Mouse (Mus musculus) liver, embryonic 16.5 days (tissue): ENCODE data around the gene Ttll5. TPM values are rescaled to one million over a fixed set of nuclear protein-coding genes. Genes with fewer than 3 reads are reported as not detected.

Experiments
- ATAC-seq: fragments of 200-750 bp; cut with Nextera tagmentation; 2 replicates; pipeline ENCODE4 v1.8.0; 2017; ENCODE audit warnings: low read depth, mild to moderate bottlenecking, moderate number of reproducible peaks, moderate library complexity
- H3K27ac ChIP-seq: fragments of 300-500 bp; sonication (generic); 2 replicates; pipeline ENCODE4 v1.5.1; 2014; ENCODE audit warnings: mild to moderate bottlenecking, low read length
- H3K27me3 ChIP-seq: fragments of 300-500 bp; sonication (generic); 2 replicates; pipeline ENCODE4 v1.6.1; 2014; ENCODE audit warnings: low read depth, low read length, mixed read lengths; ENCODE audit not compliant: control insufficient read depth, insufficient read depth
- H3K36me3 ChIP-seq: fragments of 300-500 bp; sonication (generic); 2 replicates; pipeline ENCODE4 v1.6.1; 2014; ENCODE audit warnings: mild to moderate bottlenecking; ENCODE audit not compliant: control insufficient read depth, insufficient read depth
- H3K4me1 ChIP-seq: fragments of 300-500 bp; sonication (generic); 2 replicates; pipeline ENCODE4 v1.6.1; 2014; ENCODE audit warnings: low read depth, low read length, mixed read lengths; ENCODE audit not compliant: control insufficient read depth
- H3K4me2 ChIP-seq: fragments of 300-500 bp; sonication (generic); 2 replicates; pipeline ENCODE4 v1.6.1; 2014; ENCODE audit warnings: low read depth, low read length, mixed read lengths
- H3K4me3 ChIP-seq: fragments of 300-500 bp; sonication (generic); 2 replicates; pipeline ENCODE4 v1.5.1; 2014; ENCODE audit warnings: low read depth, mild to moderate bottlenecking, low read length
- H3K9ac ChIP-seq: fragments of 300-500 bp; sonication (generic); 2 replicates; pipeline ENCODE4 v1.6.1; 2014; ENCODE audit warnings: low read depth, low read length
- H3K9me3 ChIP-seq: fragments of 300-500 bp; sonication (generic); replicated peaks from 2 replicates; pipeline ENCODE4 v1.6.1; 2016; ENCODE audit warnings: low read length; ENCODE audit not compliant: control insufficient read depth
- WGBS: fragments of 180-500 bp; shearing (Covaris S2); extraction: QIAGEN DNeasy Blood & Tissue Kit; methylation state at CpG from one replicate; pipeline ENCODE4 v1.1.7; 2014; ENCODE audit not compliant: insufficient replicate concordance; 5-methylcytosine and 5-hydroxymethylcytosine counted together
- polyA plus RNA-seq: library from polyadenylated mRNA; unstranded; fragments of >200 nt; fragmentation: Nextera tagmentation; extraction: Ambion mirVana; gene quantifications from 2 replicates; pipeline ENCODE4 v1.2.1, GENCODE M21; 2015

Ttll5 gene
- polyA plus RNA-seq, 1 experiment from 2014 or later: 6.0 TPM

DNA sequence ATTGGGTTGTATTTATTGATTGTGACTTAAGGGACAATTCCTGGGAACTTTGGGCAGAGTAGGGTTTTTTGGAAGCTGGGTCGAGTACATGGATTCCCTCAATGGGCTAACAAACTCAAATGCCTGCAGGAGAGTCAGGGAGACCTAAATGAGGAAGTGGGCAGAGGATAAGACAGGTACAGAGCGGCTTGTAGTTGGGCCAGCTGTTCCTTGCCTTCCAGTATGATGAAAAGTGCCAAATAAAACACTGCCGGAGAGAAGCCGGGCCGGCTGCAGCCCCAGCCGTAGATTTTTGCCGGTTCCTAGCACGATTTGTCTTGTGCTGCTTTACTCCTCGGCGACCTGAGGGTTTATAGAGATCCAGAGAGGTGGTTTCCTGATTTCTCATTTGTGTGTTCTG, 104.1 kb downstream of the Ttll5 start:
- Histone ChIP-seq H3K27ac (no peak overlapping the region), H3K36me3 (peaks cover 12% of the 10 kb centered on the region), H3K9ac (no peak overlapping the region), H3K4me2 (no peak overlapping the region), H3K4me3 (no peak overlapping the region), H3K27me3 (no peaks in the 10 kb centered on the region), H3K9me3 (peaks cover 2% of the 10 kb centered on the region; the same call in 1 of the 2 replicates), H3K4me1 (no peaks in the 10 kb centered on the region)
- 75% methylated on average over 10 of the region's 10 CpGs for WGBS
- no peak for ATAC-seq

DNA sequence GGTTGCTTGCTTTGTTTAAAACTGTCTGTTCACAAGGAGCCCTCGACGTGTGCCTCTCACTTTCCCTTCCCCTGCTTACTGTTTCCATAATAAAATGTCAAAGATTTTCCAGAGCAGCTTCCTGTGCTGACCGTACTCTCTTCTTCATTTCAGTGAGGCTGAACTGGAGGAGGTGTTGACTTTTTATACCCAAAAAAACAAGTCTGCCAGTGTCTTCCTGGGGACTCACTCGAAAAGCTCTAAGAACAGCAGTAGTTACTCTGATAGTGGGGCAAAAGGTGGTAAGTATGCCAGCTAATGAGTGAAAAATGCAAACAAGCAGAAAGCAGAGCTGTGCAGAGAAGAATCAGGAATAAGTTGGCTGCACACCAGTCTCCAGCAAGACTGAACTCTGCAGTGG, 105.3 kb downstream of the Ttll5 start:
- Histone ChIP-seq H3K27me3 (no peaks in the 10 kb centered on the region), H3K9ac (no peak overlapping the region), H3K4me2 (no peak overlapping the region), H3K27ac (no peak overlapping the region), H3K4me1 (no peaks in the 10 kb centered on the region), H3K9me3 (peaks cover 3% of the 10 kb centered on the region; the same call in 1 of the 2 replicates), H3K4me3 (no peak overlapping the region), H3K36me3 (peaks cover 22% of the 10 kb centered on the region)
- WGBS: 67% methylated on average over 4 of the region's 4 CpGs
- no peak for ATAC-seq

DNA sequence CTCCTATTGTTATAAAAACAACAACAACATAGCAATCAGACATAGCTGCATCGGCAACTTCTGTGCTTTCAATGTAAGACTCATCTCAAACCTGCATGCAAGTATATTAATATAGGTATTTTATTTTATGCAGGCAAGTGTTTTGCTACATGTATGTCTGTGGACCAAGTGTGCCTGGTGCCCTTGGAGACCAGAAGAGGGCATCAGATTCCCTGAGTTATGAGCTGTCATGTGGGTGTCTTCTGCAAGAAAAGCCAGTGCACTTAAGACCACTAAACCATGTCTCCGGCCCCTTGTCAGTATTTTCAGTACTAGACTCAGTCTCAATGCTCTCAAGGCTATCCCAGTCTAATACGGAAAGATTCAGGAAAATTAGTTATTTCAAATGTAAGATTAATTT, 106.3 kb downstream of the Ttll5 start:
- Histone ChIP-seq H3K9me3 (peaks cover 3% of the 10 kb centered on the region; the same call in 1 of the 2 replicates), H3K4me3 (no peak overlapping the region), H3K27me3 (no peaks in the 10 kb centered on the region), H3K4me1 (no peaks in the 10 kb centered on the region), H3K9ac (no peak overlapping the region), H3K27ac (no peak overlapping the region), H3K36me3 (peaks cover 22% of the 10 kb centered on the region), H3K4me2 (no peak overlapping the region)
- WGBS: 74% methylated on average over 3 of the region's 3 CpGs
- ATAC-seq: no peak

DNA sequence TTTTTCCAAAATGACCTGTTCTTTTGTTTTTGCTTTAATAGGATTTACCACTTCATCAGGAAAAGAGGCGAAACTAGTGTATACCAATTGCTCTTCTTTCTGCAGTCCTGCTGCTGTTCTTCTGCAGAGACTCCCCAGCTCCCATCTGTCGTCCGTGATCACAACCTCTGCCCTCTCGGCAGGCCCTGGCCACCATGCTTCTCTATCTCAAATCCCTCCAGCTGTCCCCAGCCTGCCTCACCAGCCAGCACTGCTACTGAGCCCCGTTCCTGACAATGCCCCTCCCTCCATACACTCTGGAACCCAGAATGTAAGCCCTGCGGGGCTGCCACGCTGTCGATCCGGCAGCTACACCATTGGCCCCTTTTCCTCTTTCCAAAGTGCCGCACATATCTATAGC, 108.8 kb downstream of the Ttll5 start:
- ATAC-seq: no peak
- H3K4me3 ChIP-seq: no peak overlapping the region
- H3K4me2 ChIP-seq: no peak overlapping the region
- H3K27ac ChIP-seq: no peak overlapping the region
- peaks cover 3% of the 10 kb centered on the region; the same call in 1 of the 2 replicates for H3K9me3 ChIP-seq
- H3K36me3 ChIP-seq: peaks cover 22% of the 10 kb centered on the region
- WGBS: 87% methylated on average over 10 of the region's 10 CpGs
- no peaks in the 10 kb centered on the region for H3K27me3 ChIP-seq
- no peak overlapping the region for H3K9ac ChIP-seq
- no peaks in the 10 kb centered on the region for H3K4me1 ChIP-seq

DNA sequence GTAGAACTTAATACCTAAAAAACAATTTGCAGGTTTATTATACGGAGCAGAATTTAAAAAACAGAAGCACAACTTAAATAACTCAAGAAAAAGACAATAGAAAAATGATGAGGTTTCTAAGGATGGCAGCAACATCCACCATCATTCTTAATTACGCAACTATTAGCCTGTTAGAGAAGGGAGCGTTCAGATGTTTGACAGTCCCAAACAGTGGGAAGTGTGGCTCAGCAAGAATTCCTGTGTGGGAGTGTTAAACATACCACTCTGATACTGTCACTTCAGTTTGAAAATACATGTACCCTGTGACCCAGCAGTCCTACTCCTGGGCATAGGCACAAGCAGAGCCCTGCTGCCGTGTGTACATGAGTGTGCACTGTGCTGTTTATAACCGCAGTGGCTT, 112.9 kb downstream of the Ttll5 start:
- peaks cover 19% of the 10 kb centered on the region for H3K36me3 ChIP-seq
- no peak overlapping the region for H3K4me2 ChIP-seq
- H3K9ac ChIP-seq: no peak overlapping the region
- no peak overlapping the region for H3K4me3 ChIP-seq
- peaks cover 3% of the 10 kb centered on the region; the same call in 1 of the 2 replicates for H3K9me3 ChIP-seq
- ATAC-seq: no peak
- WGBS: 76% methylated on average over 5 of the region's 5 CpGs
- no peaks in the 10 kb centered on the region for H3K27me3 ChIP-seq
- no peak overlapping the region for H3K27ac ChIP-seq
- no peaks in the 10 kb centered on the region for H3K4me1 ChIP-seq

DNA sequence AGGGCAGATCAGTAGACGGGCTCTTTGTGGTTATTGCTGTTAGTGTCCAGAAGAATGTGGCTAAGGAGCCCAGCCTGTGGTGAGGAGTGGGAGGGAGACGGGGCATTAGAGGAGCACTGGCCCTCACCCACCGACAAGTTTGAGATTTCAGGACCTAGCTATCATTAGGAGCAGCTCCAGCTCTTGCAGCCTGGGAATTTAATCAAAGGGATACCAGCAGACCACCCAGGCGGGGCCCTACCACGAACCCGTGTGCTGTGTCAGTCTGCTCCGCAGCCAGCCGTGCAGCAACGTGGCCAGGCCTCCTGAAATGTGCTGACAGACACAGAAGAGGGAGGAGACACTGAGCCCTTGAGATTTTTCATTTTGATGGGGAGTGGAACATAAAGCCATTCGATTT, 119.0 kb downstream of the Ttll5 start:
- Histone ChIP-seq H3K36me3 (no peaks in the 10 kb centered on the region; the same call in 1 of the 2 replicates), H3K4me3 (no peak overlapping the region), H3K27me3 (no peaks in the 10 kb centered on the region), H3K9me3 (no peaks in the 10 kb centered on the region), H3K4me2 (no peak overlapping the region), H3K9ac (no peak overlapping the region), H3K4me1 (no peaks in the 10 kb centered on the region), H3K27ac (no peak overlapping the region)
- no peak for ATAC-seq
- 45% methylated on average over 10 of the region's 10 CpGs for WGBS

DNA sequence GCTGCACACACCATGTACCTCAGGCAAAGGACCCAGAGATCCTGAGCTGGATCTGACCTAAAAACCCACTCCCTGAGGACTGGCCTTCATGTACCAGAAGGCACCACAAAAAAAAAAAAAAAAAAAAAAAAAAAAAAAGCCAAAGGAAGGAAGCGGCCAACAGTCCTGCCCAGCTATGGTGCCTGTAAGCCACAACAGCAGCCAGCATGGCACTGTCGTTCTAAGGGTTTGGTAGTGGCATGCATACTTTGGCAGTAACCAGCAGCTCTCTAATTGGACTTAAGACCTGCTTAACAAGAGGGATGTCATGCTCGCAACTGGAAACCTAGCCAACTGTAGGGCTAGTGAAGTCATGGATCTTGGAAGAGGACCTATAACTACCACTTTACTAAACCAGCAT, 120.0 kb downstream of the Ttll5 start:
- no peaks in the 10 kb centered on the region for H3K27me3 ChIP-seq
- H3K4me1 ChIP-seq: no peaks in the 10 kb centered on the region
- 62% methylated on average over 3 of the region's 3 CpGs for WGBS
- no peak for ATAC-seq
- no peak overlapping the region for H3K9ac ChIP-seq
- H3K27ac ChIP-seq: no peak overlapping the region
- H3K4me2 ChIP-seq: no peak overlapping the region
- no peak overlapping the region for H3K4me3 ChIP-seq
- H3K36me3 ChIP-seq: no peaks in the 10 kb centered on the region; the same call in 1 of the 2 replicates
- no peaks in the 10 kb centered on the region for H3K9me3 ChIP-seq

DNA sequence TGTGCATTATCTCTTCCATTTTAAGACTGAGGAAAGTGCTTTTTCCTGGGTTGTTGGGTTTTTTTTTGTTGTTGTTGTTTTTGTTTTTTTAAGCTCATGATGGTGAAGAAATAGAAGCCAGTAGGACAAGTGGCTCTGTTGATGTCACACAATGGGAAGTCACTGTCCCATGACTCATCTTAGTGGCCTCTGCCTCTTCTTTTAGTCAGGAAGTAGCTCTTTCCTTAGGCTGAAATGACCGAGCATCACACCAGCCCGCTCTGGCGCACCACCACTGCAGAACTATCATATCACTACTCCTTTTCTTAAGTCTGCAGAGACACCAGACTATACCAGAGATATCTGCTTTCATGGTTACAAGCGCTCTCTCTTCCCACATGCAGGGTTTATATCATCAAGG, 122.7 kb downstream of the Ttll5 start:
- H3K9me3 ChIP-seq: no peaks in the 10 kb centered on the region
- H3K4me3 ChIP-seq: no peak overlapping the region
- ATAC-seq: no peak
- H3K9ac ChIP-seq: no peak overlapping the region
- H3K27me3 ChIP-seq: no peaks in the 10 kb centered on the region
- no peak overlapping the region for H3K4me2 ChIP-seq
- no peaks in the 10 kb centered on the region for H3K36me3 ChIP-seq
- H3K27ac ChIP-seq: no peak overlapping the region
- no peaks in the 10 kb centered on the region for H3K4me1 ChIP-seq
- WGBS: 70% methylated on average over 4 of the region's 4 CpGs

DNA sequence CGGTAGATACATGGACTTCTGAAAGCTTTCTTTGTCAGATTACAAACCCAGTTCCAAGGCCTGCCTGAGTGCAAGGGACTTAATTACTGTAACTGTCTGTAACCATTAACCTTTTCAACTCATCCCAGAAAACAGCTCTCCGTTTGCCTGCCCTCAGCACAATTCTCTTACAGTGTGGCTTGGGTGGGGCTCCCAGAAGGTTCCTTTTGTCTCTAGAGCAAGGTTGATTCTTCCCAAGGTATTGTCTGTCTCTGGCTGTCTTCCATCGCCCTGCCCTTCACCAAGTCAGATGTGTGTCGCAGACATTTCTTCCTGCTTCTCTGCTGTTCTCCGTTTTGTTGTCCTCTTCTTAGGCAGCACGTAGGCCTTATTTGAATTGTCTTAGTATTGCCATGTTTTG, 125.2 kb downstream of the Ttll5 start:
- no peak for ATAC-seq
- Histone ChIP-seq H3K4me1 (no peaks in the 10 kb centered on the region), H3K9me3 (no peaks in the 10 kb centered on the region), H3K27me3 (no peaks in the 10 kb centered on the region), H3K36me3 (no peaks in the 10 kb centered on the region; the same call in 1 of the 2 replicates), H3K27ac (no peak overlapping the region), H3K4me2 (no peak overlapping the region), H3K4me3 (no peak overlapping the region), H3K9ac (no peak overlapping the region)
- WGBS: 79% methylated on average over 6 of the region's 6 CpGs
